Mouse (Mus musculus): ENCODE measurements at regions not wholly inside any gene's neighbourhood (a gene's known extent, or its start where the extent isn't known, plus 50 kb on each side); places are given as distances from the start of the nearest gene placed in this dataset.

DNA sequence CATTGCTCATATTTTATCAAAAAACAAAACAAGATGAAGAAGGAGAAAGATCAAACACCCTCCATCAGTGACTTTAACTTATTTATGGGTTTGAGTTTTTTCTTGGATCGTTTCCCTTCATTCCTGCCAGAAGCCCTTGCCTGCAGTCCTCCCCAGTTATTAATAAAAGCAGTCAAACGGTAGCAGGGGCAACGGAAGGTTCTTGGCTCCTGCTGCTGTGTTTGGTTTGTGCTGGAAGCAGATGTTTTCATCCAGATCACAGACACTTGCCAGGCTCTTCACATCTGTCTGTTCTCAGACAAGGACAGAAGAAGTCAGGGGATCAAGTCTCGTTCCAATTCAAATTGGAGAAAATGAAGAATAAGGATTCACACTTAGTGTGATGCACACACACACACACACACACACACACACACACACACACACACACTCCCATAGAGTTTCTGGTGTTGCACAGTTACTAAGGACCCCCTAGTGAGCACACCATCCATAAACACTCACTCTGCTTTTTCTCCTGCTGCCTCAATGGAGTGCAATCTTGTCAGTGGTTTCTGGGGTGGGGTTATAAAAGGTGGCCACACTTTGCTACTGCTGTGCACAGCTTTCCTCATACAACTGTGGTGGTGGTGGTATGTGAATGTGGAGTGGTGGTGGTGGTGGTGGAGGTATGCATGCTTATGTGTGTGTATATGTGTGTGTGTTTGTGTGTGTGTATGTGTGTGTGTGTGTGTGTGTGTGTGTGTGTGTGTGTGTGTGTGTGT lies 131.6 kb upstream of the Mycn start:
- TF ChIP-seq POLR2A (IDR thresholded peaks at IDR 0.05; ENCODE audit: control insufficient read depth, extremely low read depth, insufficient read depth, low read length, poor library complexity) (no peak), CTCF (IDR thresholded peaks at IDR 0.05; ENCODE audit: borderline replicate concordance, control insufficient read depth, extremely low read depth, insufficient read depth, low read length, poor library complexity) (no peak)
